ENCODE assay signal across 11 mouse cellular contexts in the genomic region with DNA sequence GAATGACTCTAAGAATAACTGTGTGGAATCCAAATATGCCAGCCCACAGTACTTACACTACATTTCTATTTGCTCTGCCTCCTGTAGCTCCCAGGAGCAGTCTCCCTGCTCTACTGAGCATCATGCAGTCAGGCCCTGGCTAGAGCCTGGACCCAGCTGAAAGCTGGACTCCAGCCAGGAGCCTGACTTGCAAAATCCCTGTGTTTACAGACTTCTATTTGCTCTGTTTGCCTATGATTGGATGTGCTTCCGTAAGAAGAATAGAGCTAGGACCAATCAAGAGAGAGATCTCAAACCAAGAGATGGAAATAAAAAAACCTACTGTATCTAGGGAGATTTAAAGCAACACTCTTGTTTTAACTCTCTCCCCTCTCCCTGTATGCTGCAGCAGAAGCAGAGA.
DNase-seq lines count a peak whose midpoint lies in the region; ATAC-seq and TF ChIP-seq lines count a peak whose summit lies in the region.
"Had no signal": no experiment of that assay in that cellular context is flagged by ENCODE, and none has a peak within 500 bp of the region (broad histone marks: within the 10 kb centered on the region; RNA-seq: fewer than 3 reads in every experiment).

No protein-coding gene starts in this region.

- no peaks in the 10 kb centered on the region for H3K9me3 ChIP-seq in lung, postnatal 0 days (ENCODE audit: low read length)
- H3K9me3 ChIP-seq: limb, embryonic 13.5 days had no signal

- whole genome bisulfite sequencing in cerebellum, adult 2 months = 42% methylated on average over 1 of the region's 1 CpGs
- WGBS in lung, postnatal 0 days = 58% methylated on average over 1 of the region's 1 CpGs

- DNase-seq in layer of hippocampus, postnatal 10 days (ENCODE audit: low spot score in 2 of 2) = peak; percentile 4 to 16
- no peak for DNase-seq in layer of hippocampus, adult 9-10 months (ENCODE audit: low spot score)
- DNase-seq in NIH3T3 (ENCODE audit: low read depth) = peak; percentile 53
- DNase-seq in cerebellum, adult 2 months = peak; percentile 9 to 32
- DNase-seq in lung, postnatal 0 days (ENCODE audit: low spot score) = peak; percentile 71
- DNase-seq in heart, adult 18-20 months = no peak
- no peak for DNase-seq in urinary bladder, postnatal 25 days (ENCODE audit: low spot score)
- no peak for DNase-seq in ovary, postnatal 10 days (ENCODE audit: low spot score)
- DNase-seq: gastrocnemius, adult 2 months; thymus, postnatal 36 days had no signal

- H3K36me3 ChIP-seq in lung, postnatal 0 days (ENCODE audit: insufficient read depth, low read length) = no peaks in the 10 kb centered on the region

- TF ChIP-seq CTCF in cerebellum, adult 2 months (IDR thresholded peaks at IDR 0.05; ENCODE audit: borderline replicate concordance, insufficient read depth, low read depth, low read length) = no peak
- no peak for TF ChIP-seq CTCF in lung, postnatal 0 days (IDR thresholded peaks at IDR 0.05)

- H3K9ac ChIP-seq in lung, postnatal 0 days (replicated peaks; ENCODE audit: low read depth) = no peak overlapping the region
- H3K9ac ChIP-seq: limb, embryonic 13.5 days had no signal

- no peak for TF ChIP-seq POLR2A in cerebellum, adult 2 months (IDR thresholded peaks at IDR 0.05; ENCODE audit: borderline replicate concordance, insufficient read depth, low read length)

- H3K4me2 ChIP-seq in lung, postnatal 0 days (replicated peaks; ENCODE audit: low read depth, low read length) = no peak overlapping the region
- H3K4me2 ChIP-seq: limb, embryonic 13.5 days had no signal

- TF ChIP-seq EP300 in lung, postnatal 0 days (IDR thresholded peaks at IDR 0.05) = no peak

- H3K4me3 ChIP-seq in cerebellum, adult 2 months (replicated peaks; ENCODE audit: insufficient read depth, low read depth, low read length) = no peak overlapping the region
- H3K4me3 ChIP-seq in lung, postnatal 0 days (ENCODE audit: low read depth, low read length) = no peak overlapping the region
- H3K4me3 ChIP-seq: gastrocnemius, adult 2 months; limb, embryonic 13.5 days had no signal

- H3K27ac ChIP-seq in cerebellum, adult 2 months (ENCODE audit: insufficient read depth, low read length) = no peak overlapping the region
- H3K27ac ChIP-seq in lung, postnatal 0 days (ENCODE audit: low read length) = no peak overlapping the region
- H3K27ac ChIP-seq: gastrocnemius, adult 2 months; limb, embryonic 13.5 days had no signal

- ATAC-seq in lung, postnatal 0 days = peak; percentile 90

- H3K4me1 ChIP-seq in cerebellum, adult 2 months (ENCODE audit: control insufficient read depth, insufficient read depth, low read length) = no peaks in the 10 kb centered on the region
- no peaks in the 10 kb centered on the region for H3K4me1 ChIP-seq in lung, postnatal 0 days (ENCODE audit: insufficient read depth, low read depth, low read length)
- H3K4me1 ChIP-seq: limb, embryonic 13.5 days had no signal

- H3K27me3 ChIP-seq in cerebellum, adult 2 months (ENCODE audit: control insufficient read depth, insufficient read depth, low read length) = no peaks in the 10 kb centered on the region
- H3K27me3 ChIP-seq in lung, postnatal 0 days (replicated peaks; ENCODE audit: insufficient read depth, low read length) = no peaks in the 10 kb centered on the region
- H3K27me3 ChIP-seq: limb, embryonic 13.5 days had no signal

Comparison
In these comparisons a context has a peak if more than half of its experiments do, and no peak if none do; other contexts are left out.
1. DNase-seq: peak in layer of hippocampus, postnatal 10 days (2 of 2), NIH3T3 (single experiment), cerebellum, adult 2 months (2 of 2) and lung, postnatal 0 days (single experiment); none in layer of hippocampus, adult 9-10 months (single experiment), heart, adult 18-20 months (0 of 2), urinary bladder, postnatal 25 days (single experiment) and ovary, postnatal 10 days (single experiment).